Mouse (Mus musculus): ENCODE results near the gene Tecr.

DNA sequence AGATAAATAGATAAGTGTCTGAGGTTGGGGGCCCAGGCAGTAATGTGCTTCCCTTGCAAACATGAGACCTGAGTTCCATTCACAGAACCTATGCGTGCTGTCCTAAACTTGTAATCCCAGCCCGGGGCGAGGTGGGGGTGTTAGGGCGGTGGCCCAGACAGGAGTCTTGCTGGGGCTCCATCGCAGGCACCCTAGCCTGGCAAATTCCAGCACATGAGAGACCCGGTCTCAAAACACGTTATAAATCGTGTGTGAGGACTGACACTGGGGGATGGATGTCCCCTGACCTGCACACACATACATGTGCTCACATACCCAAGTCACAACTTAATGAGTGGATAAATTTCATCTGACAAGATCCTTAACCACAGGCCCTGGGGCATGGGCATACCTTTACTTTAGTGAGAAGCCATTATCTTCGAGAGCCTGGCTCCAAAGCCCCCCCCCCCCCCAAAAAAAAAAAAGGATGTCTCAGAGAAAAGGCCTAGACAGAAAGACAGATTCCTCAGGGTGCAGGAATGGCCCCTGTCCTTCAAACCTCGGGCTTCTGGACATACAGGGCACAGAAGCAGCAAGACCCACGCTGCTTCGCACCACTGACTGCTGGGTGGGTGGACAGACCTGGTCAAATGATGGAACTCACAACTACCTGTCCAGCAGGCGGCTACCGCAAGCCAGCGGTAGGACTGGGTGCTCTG lies 14.1 kb upstream of the Tecr start:
- TF ChIP-seq POLR2AphosphoS5 (IDR thresholded peaks at IDR 0.05; ENCODE audit: insufficient replicate concordance, low read depth, low read length) (no peak), CTCF (IDR thresholded peaks at IDR 0.05; ENCODE audit: low read depth, low read length) (no peak), TAL1 (conservative IDR thresholded peaks at IDR 0.05; ENCODE audit: low read depth, low read length) (no peak)

Data from G1E (cell line).